Mouse (Mus musculus): ENCODE measurements at regions not wholly inside any gene's neighbourhood (a gene's known extent, or its start where the extent isn't known, plus 50 kb on each side); places are given as distances from the start of the nearest gene placed in this dataset.

DNA sequence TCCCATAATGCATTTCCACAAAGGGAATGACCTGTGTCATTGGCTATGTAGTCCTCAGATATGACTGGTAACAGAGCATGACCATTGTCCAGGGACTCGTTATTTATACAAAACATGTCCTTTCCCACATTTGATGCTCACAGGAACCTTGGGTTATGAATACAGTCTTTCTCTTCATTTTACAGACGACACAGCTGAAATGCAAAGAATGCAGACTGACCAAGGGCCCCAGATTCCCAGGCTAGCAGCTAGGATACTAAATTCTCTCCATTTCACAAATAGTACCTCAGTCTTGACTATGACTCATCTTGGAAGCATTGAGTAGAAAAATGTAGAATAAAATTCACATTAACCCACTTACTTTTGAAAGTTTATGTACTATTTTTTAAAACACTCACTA, 182.7 kb upstream of the Sox4 start:
- H3K4me1 ChIP-seq (ENCODE audit: control insufficient read depth, insufficient read depth, low read length), result no peaks in the 10 kb centered on the region
- no peak overlapping the region for H3K4me3 ChIP-seq (ENCODE audit: insufficient read depth, low read depth, low read length)
- TF ChIP-seq POLR2A (IDR thresholded peaks at IDR 0.05; ENCODE audit: insufficient read depth, low read depth, low read length) (no peak), CTCF (IDR thresholded peaks at IDR 0.05; ENCODE audit: insufficient read depth, low read depth, low read length) (no peak)
- 92% methylated on average over 2 of the region's 2 CpGs for WGBS
- H3K27ac ChIP-seq (ENCODE audit: insufficient read depth, low read depth, low read length), result no peak overlapping the region

DNA sequence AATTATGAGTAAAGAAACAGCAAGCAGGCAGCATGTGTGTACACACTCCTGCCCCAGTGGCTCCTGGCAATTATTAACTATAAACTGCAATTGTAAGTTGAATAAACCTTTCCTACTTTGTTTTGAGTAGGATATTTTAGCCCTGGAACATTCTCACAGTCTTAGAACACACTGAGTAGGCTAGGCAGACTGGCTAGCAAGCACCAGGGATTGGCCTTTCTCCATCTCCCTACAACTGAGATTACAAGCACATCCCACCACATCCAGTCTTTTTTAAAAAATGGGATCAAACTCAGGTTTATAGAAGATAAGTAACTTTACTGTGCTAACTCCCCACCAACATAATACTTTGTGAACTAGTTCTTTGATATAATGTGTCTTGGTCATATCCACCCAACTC, 174.0 kb upstream of the Sox4 start:
- TF ChIP-seq CTCF (IDR thresholded peaks at IDR 0.05; ENCODE audit: insufficient read depth, low read depth, low read length), result no peak
- Histone ChIP-seq H3K4me3 (ENCODE audit: insufficient read depth, low read depth, low read length) (no peak overlapping the region), H3K27ac (ENCODE audit: insufficient read depth, low read depth, low read length) (no peak overlapping the region), H3K4me1 (ENCODE audit: control insufficient read depth, insufficient read depth, low read length) (no peaks in the 10 kb centered on the region)

DNA sequence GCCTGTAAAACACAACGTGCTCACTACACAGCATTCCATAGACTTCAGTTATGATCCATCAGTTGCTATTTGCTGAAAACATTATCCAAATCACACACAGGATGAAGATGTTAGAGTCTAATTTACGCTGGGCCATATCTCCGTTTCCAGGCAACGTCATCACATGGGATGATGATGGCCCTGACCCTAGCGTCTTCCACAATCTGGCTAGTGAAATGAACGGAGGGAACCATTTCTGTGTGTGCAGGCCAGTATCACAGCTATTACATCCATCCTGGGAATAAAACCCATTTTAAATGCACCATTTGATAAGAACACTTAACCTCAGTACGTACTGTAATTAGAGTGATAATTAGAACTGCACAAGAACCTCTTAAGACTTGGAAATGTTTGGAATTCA, 170.0 kb upstream of the Sox4 start:
- no peak overlapping the region for H3K27ac ChIP-seq (ENCODE audit: insufficient read depth, low read depth, low read length)
- 77% methylated on average over 7 of the region's 7 CpGs for WGBS

DNA sequence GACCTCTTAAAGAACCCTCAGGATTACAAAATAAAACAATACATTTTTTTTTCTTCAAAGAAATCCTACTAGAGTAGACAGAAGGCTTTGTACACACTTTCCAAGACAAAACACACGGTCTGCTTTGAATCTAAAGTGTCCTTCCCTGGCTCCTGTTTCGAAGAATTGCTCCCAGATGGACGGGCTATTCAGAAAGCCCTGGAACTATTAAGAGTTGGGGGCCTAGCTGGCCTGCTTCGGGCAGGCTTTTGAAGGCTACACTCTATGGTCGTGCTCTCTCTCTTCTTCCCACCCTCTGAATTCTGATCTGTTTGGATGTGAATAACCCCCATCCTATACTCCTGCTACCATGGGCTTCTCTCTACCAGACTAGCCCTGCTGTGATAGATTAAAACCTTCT, 167.6 kb upstream of the Sox4 start:
- no peak overlapping the region for H3K4me3 ChIP-seq (ENCODE audit: insufficient read depth, low read depth, low read length)
- no peaks in the 10 kb centered on the region for H3K4me1 ChIP-seq (ENCODE audit: control insufficient read depth, insufficient read depth, low read length)
- H3K27ac ChIP-seq (ENCODE audit: insufficient read depth, low read depth, low read length), result no peak overlapping the region
- no peak for TF ChIP-seq POLR2A (IDR thresholded peaks at IDR 0.05; ENCODE audit: insufficient read depth, low read depth, low read length)
- TF ChIP-seq CTCF (IDR thresholded peaks at IDR 0.05; ENCODE audit: insufficient read depth, low read depth, low read length), result no peak
- WGBS, result 86% methylated on average over 5 of the region's 5 CpGs

More for the DNA sequence above, 170.0 kb upstream of the Sox4 start:
- TF ChIP-seq POLR2A (IDR thresholded peaks at IDR 0.05; ENCODE audit: insufficient read depth, low read depth, low read length), result no peak
- TF ChIP-seq CTCF (IDR thresholded peaks at IDR 0.05; ENCODE audit: insufficient read depth, low read depth, low read length), result no peak
- H3K4me1 ChIP-seq (ENCODE audit: control insufficient read depth, insufficient read depth, low read length), result no peaks in the 10 kb centered on the region
- H3K4me3 ChIP-seq (ENCODE audit: insufficient read depth, low read depth, low read length), result no peak overlapping the region

DNA sequence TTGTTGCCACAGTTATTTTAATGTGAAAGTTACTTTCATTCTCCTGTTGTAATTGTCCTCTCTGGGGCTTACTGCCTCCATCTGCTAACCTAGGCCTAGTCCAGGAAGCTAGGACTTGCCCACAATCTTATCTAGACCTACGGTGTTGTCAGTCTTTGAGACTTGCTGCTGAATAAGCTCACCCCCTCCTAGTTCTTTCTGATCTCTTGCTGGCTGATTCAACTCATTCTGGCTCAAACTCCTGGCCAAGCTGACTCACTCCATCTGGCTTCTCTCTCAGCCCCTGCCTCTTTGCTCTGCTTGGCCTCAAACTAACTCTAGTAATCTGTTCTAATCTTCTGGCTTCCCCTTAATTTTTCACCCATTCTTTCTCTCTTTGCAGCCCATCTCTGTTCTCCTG, 165.8 kb upstream of the Sox4 start:
- 86% methylated on average over 1 of the region's 1 CpGs for WGBS
- Histone ChIP-seq H3K4me3 (ENCODE audit: insufficient read depth, low read depth, low read length) (no peak overlapping the region), H3K27ac (ENCODE audit: insufficient read depth, low read depth, low read length) (no peak overlapping the region), H3K4me1 (ENCODE audit: control insufficient read depth, insufficient read depth, low read length) (no peaks in the 10 kb centered on the region)
- no peak for TF ChIP-seq CTCF (IDR thresholded peaks at IDR 0.05; ENCODE audit: insufficient read depth, low read depth, low read length)
- no peak for TF ChIP-seq POLR2A (IDR thresholded peaks at IDR 0.05; ENCODE audit: insufficient read depth, low read depth, low read length)

DNA sequence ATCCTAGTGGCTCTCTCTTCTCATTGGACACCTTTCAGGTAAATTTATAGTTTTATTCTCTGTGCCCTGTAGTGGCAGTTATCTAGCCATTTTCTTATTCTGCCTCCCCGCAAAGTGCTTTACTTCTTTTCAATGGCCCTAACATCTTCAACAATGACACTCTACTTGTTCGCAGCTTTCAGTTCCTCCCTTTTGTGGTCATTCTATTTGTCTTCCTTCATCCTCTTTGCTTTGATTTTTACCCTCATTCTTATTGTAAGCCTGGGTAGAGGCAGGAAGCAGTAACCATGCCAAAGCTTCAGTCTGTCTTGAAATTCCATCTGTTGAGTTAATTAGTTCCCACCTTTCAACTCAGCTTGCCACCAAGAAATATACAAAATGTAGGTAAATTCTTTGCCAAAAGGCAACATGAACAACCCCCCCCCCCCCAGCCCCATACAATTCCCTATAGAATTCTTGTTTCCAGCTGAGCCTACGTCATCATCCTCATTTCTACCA, 161.5 kb upstream of the Sox4 start:
- TF ChIP-seq CTCF (IDR thresholded peaks at IDR 0.05; ENCODE audit: insufficient read depth, low read depth, low read length), result no peak
- H3K27ac ChIP-seq (ENCODE audit: insufficient read depth, low read depth, low read length), result no peak overlapping the region
- H3K4me1 ChIP-seq (ENCODE audit: control insufficient read depth, insufficient read depth, low read length), result no peaks in the 10 kb centered on the region
- H3K4me3 ChIP-seq (ENCODE audit: insufficient read depth, low read depth, low read length), result no peak overlapping the region
- WGBS, result 92% methylated on average over 3 of the region's 3 CpGs

DNA sequence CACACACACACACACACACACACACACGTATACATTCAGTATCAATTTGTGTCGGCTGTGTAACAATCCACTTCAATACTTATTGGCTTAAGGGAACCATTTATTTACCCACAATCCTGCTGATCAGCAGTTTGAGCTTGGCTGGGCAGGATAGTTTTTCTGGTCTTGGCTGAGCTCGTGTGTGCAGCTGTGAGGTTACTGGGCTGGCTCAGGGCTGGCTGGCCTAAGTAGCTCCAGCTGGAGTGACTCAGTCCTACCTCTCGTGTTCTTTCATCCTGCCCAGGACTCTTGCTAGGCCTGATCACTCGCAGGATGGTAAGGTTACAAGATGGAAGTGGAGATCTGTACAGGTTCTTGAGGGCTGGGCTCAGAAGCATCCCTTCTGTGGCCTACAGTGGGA, 156.6 kb upstream of the Sox4 start:
- TF ChIP-seq POLR2A (IDR thresholded peaks at IDR 0.05; ENCODE audit: insufficient read depth, low read depth, low read length), result no peak
- no peak for TF ChIP-seq CTCF (IDR thresholded peaks at IDR 0.05; ENCODE audit: insufficient read depth, low read depth, low read length)
- Histone ChIP-seq H3K4me1 (ENCODE audit: control insufficient read depth, insufficient read depth, low read length) (no peaks in the 10 kb centered on the region), H3K4me3 (ENCODE audit: insufficient read depth, low read depth, low read length) (no peak overlapping the region), H3K27ac (ENCODE audit: insufficient read depth, low read depth, low read length) (no peak overlapping the region)
- 64% methylated on average over 5 of the region's 5 CpGs for WGBS

DNA sequence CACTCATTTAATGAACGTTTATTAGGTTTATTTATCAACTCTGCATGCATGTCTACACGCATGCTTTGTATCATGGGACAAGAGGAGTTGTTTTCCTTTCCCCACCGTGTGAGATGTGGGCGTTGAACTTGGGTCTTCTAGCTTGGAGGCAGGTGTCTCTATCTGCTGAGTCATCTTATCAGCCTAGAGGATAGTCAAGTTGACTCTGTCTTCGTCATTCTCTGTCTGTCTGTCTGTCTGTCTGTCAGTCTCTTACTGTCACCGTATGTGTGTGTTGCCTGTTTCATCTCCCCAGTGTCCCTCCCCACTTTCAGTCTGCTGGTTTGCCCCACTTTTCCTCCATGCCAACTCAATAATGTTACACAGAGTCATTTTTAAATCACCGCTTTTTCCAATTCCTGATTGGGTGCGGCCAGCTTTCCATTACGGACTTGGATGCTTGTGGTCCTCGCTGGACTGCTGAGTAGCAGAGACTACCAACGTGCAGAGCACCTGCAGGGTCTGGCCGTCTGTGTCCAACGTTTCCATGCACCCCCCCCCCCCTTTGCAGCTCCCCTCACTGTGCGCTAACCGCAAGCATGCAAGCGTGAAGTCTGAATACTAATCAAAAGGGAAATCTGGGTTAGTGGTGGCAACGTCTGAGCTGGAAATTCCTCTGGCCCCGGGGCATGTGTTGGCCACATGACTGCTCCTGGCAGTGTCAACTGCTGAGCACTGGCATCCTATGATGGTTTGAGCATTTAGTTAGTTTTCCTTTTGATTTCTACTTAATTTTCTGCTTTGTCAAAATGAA, 155.7 kb upstream of the Sox4 start:
- TF ChIP-seq POLR2A (IDR thresholded peaks at IDR 0.05; ENCODE audit: insufficient read depth, low read depth, low read length), result no peak
- TF ChIP-seq CTCF (IDR thresholded peaks at IDR 0.05; ENCODE audit: insufficient read depth, low read depth, low read length), result no peak
- no peaks in the 10 kb centered on the region for H3K4me1 ChIP-seq (ENCODE audit: control insufficient read depth, insufficient read depth, low read length)
- H3K4me3 ChIP-seq (ENCODE audit: insufficient read depth, low read depth, low read length), result no peak overlapping the region
- no peak overlapping the region for H3K27ac ChIP-seq (ENCODE audit: insufficient read depth, low read depth, low read length)
- 62% methylated on average over 18 of the region's 18 CpGs for WGBS

DNA sequence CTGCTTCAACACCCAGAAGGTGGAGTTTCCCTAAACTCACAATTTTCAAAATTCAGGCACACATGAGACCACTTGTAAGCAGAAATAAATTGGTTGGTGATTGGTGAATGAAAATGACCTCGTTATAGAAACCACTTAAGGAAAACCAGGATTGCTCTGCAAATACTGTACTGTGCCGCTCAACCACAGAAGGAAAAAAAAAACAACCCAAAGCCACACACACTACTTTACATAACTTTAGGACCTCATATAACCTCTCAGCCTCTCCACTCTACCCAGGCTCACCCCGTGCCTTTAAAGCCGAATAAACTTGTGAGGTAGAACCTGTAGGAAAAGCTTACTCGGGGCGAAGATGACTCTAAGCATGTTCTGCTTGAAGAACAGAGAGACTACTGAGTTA, 154.7 kb upstream of the Sox4 start:
- no peak for TF ChIP-seq POLR2A (IDR thresholded peaks at IDR 0.05; ENCODE audit: insufficient read depth, low read depth, low read length)
- no peak for TF ChIP-seq CTCF (IDR thresholded peaks at IDR 0.05; ENCODE audit: insufficient read depth, low read depth, low read length)
- Histone ChIP-seq H3K4me3 (ENCODE audit: insufficient read depth, low read depth, low read length) (no peak overlapping the region), H3K27ac (ENCODE audit: insufficient read depth, low read depth, low read length) (no peak overlapping the region), H3K4me1 (ENCODE audit: control insufficient read depth, insufficient read depth, low read length) (no peaks in the 10 kb centered on the region)
- WGBS, result 90% methylated on average over 6 of the region's 6 CpGs

DNA sequence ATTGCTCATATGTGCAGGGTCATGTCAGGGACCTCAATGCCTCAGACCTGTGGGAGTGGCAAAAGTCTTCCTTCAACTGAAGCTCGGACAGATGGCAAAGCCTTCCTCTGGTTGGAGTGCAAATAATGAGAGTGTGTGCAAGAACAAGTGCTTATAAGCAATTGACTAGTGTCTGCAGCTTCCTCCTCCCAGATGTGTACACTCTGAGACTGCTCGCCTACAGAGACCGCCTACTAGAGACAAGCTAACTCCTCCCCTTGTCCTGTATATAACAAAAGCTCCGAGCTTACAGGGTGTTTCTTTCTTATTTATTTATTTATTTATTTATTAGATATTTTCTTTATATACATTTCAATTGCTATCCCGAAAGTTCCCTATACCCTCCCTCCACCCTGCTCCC, 138.7 kb upstream of the Sox4 start:
- no peaks in the 10 kb centered on the region for H3K4me1 ChIP-seq (ENCODE audit: control insufficient read depth, insufficient read depth, low read length)
- TF ChIP-seq CTCF (IDR thresholded peaks at IDR 0.05; ENCODE audit: insufficient read depth, low read depth, low read length), result no peak
- TF ChIP-seq POLR2A (IDR thresholded peaks at IDR 0.05; ENCODE audit: insufficient read depth, low read depth, low read length), result no peak
- H3K27ac ChIP-seq (ENCODE audit: insufficient read depth, low read depth, low read length), result no peak overlapping the region
- H3K4me3 ChIP-seq (ENCODE audit: insufficient read depth, low read depth, low read length), result no peak overlapping the region
- WGBS, result 56% methylated on average over 5 of the region's 5 CpGs

Measured in olfactory bulb, adult 2 months (tissue).